Mouse (Mus musculus): Measurements from ENCODE around the gene Lrrc18. TPM values are rescaled to one million over a fixed set of nuclear protein-coding genes. Genes with fewer than 3 reads are reported as not detected.

Lrrc18 gene
- polyA plus RNA-seq, 1 experiment = 0.53 TPM

GRCm38 (mm10) chr14:33053441-33053840, 62.3 kb downstream of the Lrrc18 start:
- Histone ChIP-seq H3K36me3 (ENCODE audit: control insufficient read depth, insufficient read depth, low read length) (no peaks in the 10 kb centered on the region), H3K4me3 (ENCODE audit: insufficient read depth, low read depth, low read length) (no peak overlapping the region), H3K4me1 (ENCODE audit: control insufficient read depth, insufficient read depth, low read length) (no peaks in the 10 kb centered on the region), H3K27ac (ENCODE audit: insufficient read depth, low read depth, low read length) (no peak overlapping the region), H3K27me3 (replicated peaks; ENCODE audit: control insufficient read depth, insufficient read depth, low read length) (no peaks in the 10 kb centered on the region)
- no peak for DNase-seq
- 72% methylated on average over 8 of the region's 8 CpGs for whole genome bisulfite sequencing
- TF ChIP-seq POLR2A (IDR thresholded peaks at IDR 0.05; ENCODE audit: low read depth, low read length) (no peak), CTCF (conservative IDR thresholded peaks at IDR 0.05; ENCODE audit: insufficient read depth, insufficient read length, low read depth, low read length) (no peak)

DNA sequence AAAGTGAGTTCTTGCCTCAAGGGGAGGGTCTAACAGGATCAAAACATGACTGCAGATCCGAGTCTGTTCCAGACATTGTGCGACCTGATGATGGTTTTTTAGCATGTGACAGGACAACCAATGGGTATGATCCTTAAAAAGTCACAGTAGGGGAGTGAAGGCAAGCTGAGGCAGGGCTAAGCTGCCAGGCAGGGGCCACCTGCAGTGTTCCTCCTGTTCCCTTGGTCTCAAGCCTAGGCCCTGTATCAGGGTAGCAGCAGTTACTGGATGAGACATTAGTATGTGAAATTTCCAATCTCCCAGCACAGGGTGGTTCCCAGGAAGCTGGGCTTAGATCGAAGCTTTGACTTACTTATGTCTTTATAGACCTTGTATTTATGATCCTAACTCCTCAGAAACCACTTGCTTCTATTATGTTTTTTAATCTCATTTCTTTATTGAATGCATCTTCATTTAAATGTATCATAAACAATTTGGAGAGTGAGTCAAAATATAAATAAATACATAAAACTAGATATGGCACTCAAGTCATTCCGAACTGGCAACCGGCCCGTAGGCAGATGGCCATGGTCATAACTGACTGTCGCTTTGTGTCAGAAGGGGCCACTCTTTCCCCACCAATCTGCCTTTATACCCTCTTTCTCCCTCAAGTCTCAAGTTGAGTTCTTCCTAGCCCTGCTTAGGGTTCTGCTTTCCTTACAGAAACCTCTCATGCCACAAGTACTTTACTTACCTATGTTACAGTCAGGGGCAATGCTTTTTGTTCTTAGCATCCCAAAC, 67.9 kb downstream of the Lrrc18 start:
- no peaks in the 10 kb centered on the region for H3K4me1 ChIP-seq (ENCODE audit: control insufficient read depth, insufficient read depth, low read length)
- 91% methylated on average over 7 of the region's 7 CpGs for WGBS
- H3K27ac ChIP-seq (ENCODE audit: insufficient read depth, low read depth, low read length) = no peak overlapping the region
- H3K36me3 ChIP-seq (ENCODE audit: control insufficient read depth, insufficient read depth, low read length) = no peaks in the 10 kb centered on the region
- H3K4me3 ChIP-seq (ENCODE audit: insufficient read depth, low read depth, low read length) = no peak overlapping the region
- TF ChIP-seq CTCF (conservative IDR thresholded peaks at IDR 0.05; ENCODE audit: insufficient read depth, insufficient read length, low read depth, low read length) (no peak), POLR2A (IDR thresholded peaks at IDR 0.05; ENCODE audit: low read depth, low read length) (no peak)
- no peaks in the 10 kb centered on the region for H3K27me3 ChIP-seq (replicated peaks; ENCODE audit: control insufficient read depth, insufficient read depth, low read length)
- no peak for DNase-seq

GRCm38 (mm10) chr14:33062996-33063395, 71.8 kb downstream of the Lrrc18 start:
- Histone ChIP-seq H3K27ac (ENCODE audit: insufficient read depth, low read depth, low read length) (no peak overlapping the region), H3K4me1 (ENCODE audit: control insufficient read depth, insufficient read depth, low read length) (no peaks in the 10 kb centered on the region), H3K27me3 (replicated peaks; ENCODE audit: control insufficient read depth, insufficient read depth, low read length) (no peaks in the 10 kb centered on the region), H3K4me3 (ENCODE audit: insufficient read depth, low read depth, low read length) (no peak overlapping the region), H3K36me3 (ENCODE audit: control insufficient read depth, insufficient read depth, low read length) (no peaks in the 10 kb centered on the region)
- TF ChIP-seq CTCF (conservative IDR thresholded peaks at IDR 0.05; ENCODE audit: insufficient read depth, insufficient read length, low read depth, low read length) = no peak
- TF ChIP-seq POLR2A (IDR thresholded peaks at IDR 0.05; ENCODE audit: low read depth, low read length) = no peak
- 66% methylated on average over 5 of the region's 5 CpGs for whole genome bisulfite sequencing
- no peak for DNase-seq

Other genes starting within 250 kb of the Lrrc18 start
- 0.84 and 1.0 TPM in 2 replicates for gene Tmem273, start 205.4 kb upstream of the Lrrc18 start, polyA plus RNA-seq (2012; rRNA removed)
- 0.14 TPM in 1 of 2 replicates, not detected in the other for gene Fam170b, start 157.4 kb upstream of the Lrrc18 start, polyA plus RNA-seq (2012; rRNA removed)
- 8.0 and 8.3 TPM in 2 replicates for gene Vstm4, start 134.6 kb upstream of the Lrrc18 start, polyA plus RNA-seq (2012; rRNA removed)
- 1.5 and 4.1 TPM in 2 replicates for gene Wdfy4, start 194.1 kb downstream of the Lrrc18 start, polyA plus RNA-seq (2012; rRNA removed)
- 9.0 and 15.7 TPM in 2 replicates for gene Arhgap22, start 222.6 kb downstream of the Lrrc18 start, polyA plus RNA-seq (2012; rRNA removed)

All from kidney, adult 2 months (tissue).